Mouse (Mus musculus) megakaryocyte, embryonic 14.5 days (primary cell): ENCODE measurements around the gene Rtl6. TPM values are rescaled to one million over a fixed set of nuclear protein-coding genes. Genes with fewer than 3 reads are reported as not detected.

ENCODE experiments used
- H3K27me3 ChIP-seq: replicated peaks from 2 replicates; pipeline ENCODE3; 2012; ENCODE audit warnings: inconsistent platforms
- H3K36me3 ChIP-seq: replicated peaks from 2 replicates; pipeline ENCODE3; 2012; ENCODE audit warnings: low read length, inconsistent platforms, mixed read lengths
- H3K4me1 ChIP-seq: 2 replicates; pipeline ENCODE4 v1.6.1; 2012; ENCODE audit warnings: inconsistent platforms
- H3K4me3 ChIP-seq: replicated peaks from 2 replicates; pipeline ENCODE3; 2012; ENCODE audit warnings: moderate library complexity, mild to moderate bottlenecking, inconsistent platforms
- H3K9me3 ChIP-seq: 2 replicates; pipeline ENCODE4 v1.6.1; 2012; ENCODE audit warnings: inconsistent platforms
- FLI1 ChIP-seq: IDR thresholded peaks from 2 replicates; pipeline ENCODE4 v1.6.1; 2012; ENCODE audit warnings: low read length, inconsistent platforms, mixed read lengths
- GATA1 ChIP-seq: IDR thresholded peaks from 3 replicates; pipeline ENCODE4 v1.6.1; 2012; ENCODE audit warnings: mixed read lengths, low read length, inconsistent platforms, borderline replicate concordance
- polyA plus RNA-seq: library from polyadenylated mRNA; stranded (reverse); fragments of >175 nt; gene quantifications from 2 replicates; pipeline ENCODE4 v1.2.3, GENCODE M21; 2012; ENCODE audit warnings: low replicate concordance; ENCODE audit not compliant: insufficient read depth

The Rtl6 gene
- polyA plus RNA-seq, 1 experiment, result 0.07 TPM

DNA sequence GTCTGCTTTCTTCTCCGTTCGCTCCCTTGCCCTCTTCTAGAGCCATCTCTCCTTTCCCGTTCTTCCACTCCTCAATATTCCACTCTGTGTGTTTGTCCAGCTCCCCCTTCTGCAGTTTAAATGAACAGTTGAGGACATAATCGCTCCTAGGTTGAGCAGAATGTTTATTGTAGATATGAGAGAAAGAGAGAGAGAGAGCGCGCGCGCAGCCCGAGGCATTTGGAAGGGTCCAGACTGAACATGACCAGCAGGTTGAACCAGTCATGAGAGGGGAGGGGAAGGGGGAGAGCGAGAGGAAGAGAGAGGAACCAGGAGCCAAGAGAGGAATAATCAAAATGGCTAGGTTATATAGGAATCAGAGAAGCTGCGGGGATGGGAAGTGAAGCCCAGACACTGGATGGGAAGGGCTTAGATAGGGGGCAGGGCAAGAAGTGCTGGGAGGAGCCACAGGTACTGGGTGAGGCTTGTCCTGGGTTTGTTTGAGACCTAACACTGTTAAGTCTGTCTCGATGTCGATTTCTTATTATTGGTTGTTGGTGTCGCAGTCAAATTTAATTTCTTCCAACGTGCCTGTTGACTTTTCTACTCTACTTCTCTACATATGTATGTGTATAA, 18.5 kb downstream of the Rtl6 start:
- no peaks in the 10 kb centered on the region for H3K4me1 ChIP-seq
- H3K9me3 ChIP-seq, result peaks cover 40% of the 10 kb centered on the region
- H3K27me3 ChIP-seq, result peaks cover 16% of the 10 kb centered on the region
- H3K4me3 ChIP-seq, result no peak overlapping the region
- TF ChIP-seq GATA1 (no peak), FLI1 (no peak)
- H3K36me3 ChIP-seq, result no peaks in the 10 kb centered on the region

GRCm38 (mm10) chr15:84537117-84537516, 20.5 kb downstream of the Rtl6 start:
- H3K36me3 ChIP-seq, result no peaks in the 10 kb centered on the region
- peaks cover 36% of the 10 kb centered on the region for H3K9me3 ChIP-seq
- peaks cover 28% of the 10 kb centered on the region for H3K27me3 ChIP-seq
- no peaks in the 10 kb centered on the region for H3K4me1 ChIP-seq
- TF ChIP-seq FLI1, result no peak
- no peak for TF ChIP-seq GATA1
- H3K4me3 ChIP-seq, result no peak overlapping the region

DNA sequence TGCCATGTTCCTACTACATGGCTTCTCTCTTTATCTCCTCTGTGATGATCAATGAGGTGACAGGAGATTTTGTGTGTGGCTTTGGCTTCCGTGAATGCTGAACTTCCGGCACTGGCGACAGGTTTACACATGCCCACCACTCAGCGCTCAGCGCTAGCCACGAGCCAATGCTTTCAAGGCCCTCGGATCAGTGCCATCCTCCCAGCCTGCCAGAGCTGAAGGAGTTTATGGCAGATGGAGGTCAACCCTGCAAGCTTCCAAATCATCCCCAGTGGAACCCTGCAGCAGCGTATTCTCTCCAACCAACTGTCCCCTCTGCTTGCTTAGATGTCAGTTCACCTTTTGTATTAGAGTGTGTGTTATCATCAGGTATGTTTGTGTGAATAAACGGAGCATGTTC, 21.0 kb downstream of the Rtl6 start:
- Histone ChIP-seq H3K27me3 (peaks cover 24% of the 10 kb centered on the region), H3K4me1 (no peaks in the 10 kb centered on the region), H3K4me3 (no peak overlapping the region), H3K36me3 (no peaks in the 10 kb centered on the region), H3K9me3 (peaks cover 36% of the 10 kb centered on the region)
- TF ChIP-seq GATA1, result no peak
- TF ChIP-seq FLI1, result no peak

GRCm38 (mm10) chr15:84535953-84536352, 21.7 kb downstream of the Rtl6 start:
- TF ChIP-seq FLI1 (no peak), GATA1 (no peak)

GRCm38 (mm10) chr15:84532211-84532610, 25.4 kb downstream of the Rtl6 start:
- H3K4me3 ChIP-seq, result no peak overlapping the region
- H3K9me3 ChIP-seq, result peaks cover 22% of the 10 kb centered on the region
- H3K4me1 ChIP-seq, result no peaks in the 10 kb centered on the region
- no peaks in the 10 kb centered on the region for H3K36me3 ChIP-seq
- no peak for TF ChIP-seq FLI1
- TF ChIP-seq GATA1, result no peak
- H3K27me3 ChIP-seq, result peaks cover 49% of the 10 kb centered on the region

More at GRCm38 (mm10) chr15:84535953-84536352, 21.7 kb downstream of the Rtl6 start:
- Histone ChIP-seq H3K4me3 (no peak overlapping the region), H3K4me1 (no peaks in the 10 kb centered on the region), H3K27me3 (peaks cover 26% of the 10 kb centered on the region), H3K36me3 (no peaks in the 10 kb centered on the region), H3K9me3 (peaks cover 36% of the 10 kb centered on the region)

DNA sequence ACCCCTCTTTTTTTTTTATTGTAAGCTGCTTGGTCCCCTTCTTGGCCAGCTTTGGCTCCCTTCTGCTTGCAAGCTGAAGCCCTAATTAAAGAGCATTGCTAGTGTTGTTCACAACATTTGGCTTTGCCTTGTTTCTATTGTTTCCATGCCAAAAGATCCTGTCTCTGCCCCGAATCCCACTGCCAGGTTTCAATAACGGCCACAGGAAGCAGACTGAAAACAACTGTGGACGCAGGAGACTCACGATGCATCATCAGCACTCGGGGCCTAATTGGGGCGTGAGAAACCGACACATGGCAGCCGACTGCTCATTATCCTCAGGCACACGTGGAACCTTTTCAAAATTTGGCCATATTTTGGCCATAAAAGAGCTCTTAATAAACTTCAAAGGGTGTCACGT, 26.1 kb downstream of the Rtl6 start:
- no peaks in the 10 kb centered on the region for H3K36me3 ChIP-seq
- H3K4me3 ChIP-seq, result no peak overlapping the region
- no peaks in the 10 kb centered on the region for H3K4me1 ChIP-seq
- H3K9me3 ChIP-seq, result peaks cover 15% of the 10 kb centered on the region
- TF ChIP-seq GATA1 (no peak), FLI1 (no peak)
- H3K27me3 ChIP-seq, result peaks cover 56% of the 10 kb centered on the region

- peaks cover 73% of the 10 kb centered on the region for H3K27me3 ChIP-seq
- H3K4me1 ChIP-seq, result no peaks in the 10 kb centered on the region
- H3K36me3 ChIP-seq, result no peaks in the 10 kb centered on the region
- H3K4me3 ChIP-seq, result no peak overlapping the region
- H3K9me3 ChIP-seq, result no peaks in the 10 kb centered on the region; the same call in 1 of the 2 replicates
- TF ChIP-seq FLI1, result no peak
- no peak for TF ChIP-seq GATA1
Observed at GRCm38 (mm10) chr15:84526921-84527320, 30.7 kb downstream of the Rtl6 start.

GRCm38 (mm10) chr15:84525222-84525883, 32.3 kb downstream of the Rtl6 start:
- no peak for TF ChIP-seq FLI1
- TF ChIP-seq GATA1, result no peak
- Histone ChIP-seq H3K27me3 (peaks cover 71% of the 10 kb centered on the region), H3K36me3 (no peaks in the 10 kb centered on the region), H3K9me3 (no peaks in the 10 kb centered on the region; the same call in 1 of the 2 replicates), H3K4me1 (no peaks in the 10 kb centered on the region), H3K4me3 (no peak overlapping the region)

- no peaks in the 10 kb centered on the region for H3K9me3 ChIP-seq
- no peaks in the 10 kb centered on the region for H3K36me3 ChIP-seq
- peaks cover 75% of the 10 kb centered on the region for H3K27me3 ChIP-seq
- no peak overlapping the region for H3K4me3 ChIP-seq
- TF ChIP-seq GATA1, result no peak
- TF ChIP-seq FLI1, result no peak
- no peaks in the 10 kb centered on the region for H3K4me1 ChIP-seq
Observed at GRCm38 (mm10) chr15:84522953-84523689, 34.5 kb downstream of the Rtl6 start.

DNA sequence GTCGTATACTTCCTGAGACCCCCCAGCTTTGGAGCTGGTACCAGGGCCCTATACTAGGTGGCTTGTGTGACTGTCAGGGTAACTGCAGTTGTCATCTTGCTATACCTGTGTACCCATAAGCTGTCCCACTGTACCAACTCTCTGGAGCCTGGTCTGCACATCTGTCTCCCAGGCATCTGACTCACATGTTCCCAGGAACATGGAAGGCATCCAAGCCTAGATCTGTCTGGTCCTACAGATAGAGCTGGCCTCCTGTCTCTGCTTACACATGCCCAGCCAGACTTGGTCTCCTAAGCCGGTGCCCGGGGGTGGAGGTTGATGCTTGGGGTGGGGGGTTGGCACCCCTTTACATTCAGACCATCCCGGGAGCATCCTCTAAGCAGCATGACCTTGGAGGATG, 36.1 kb downstream of the Rtl6 start:
- Histone ChIP-seq H3K4me1 (no peaks in the 10 kb centered on the region), H3K9me3 (no peaks in the 10 kb centered on the region), H3K4me3 (no peak overlapping the region), H3K36me3 (no peaks in the 10 kb centered on the region), H3K27me3 (peaks cover 71% of the 10 kb centered on the region)
- no peak for TF ChIP-seq GATA1
- no peak for TF ChIP-seq FLI1
